Mouse (Mus musculus): ENCODE data around the gene Kif1c.
"Not testable (repeated sequence)": the region's sequence is repeated elsewhere in the genome, so short reads cannot be mapped to it uniquely, and the experiment has no call there.

Kif1c gene

GRCm38 (mm10) chr11:70747876-70748545 lies 47.7 kb downstream of the Kif1c start:
- DNase-seq, result no peak

- DNase-seq, result no peak
Measured at GRCm38 (mm10) chr11:70752337-70753017, 52.1 kb downstream of the Kif1c start.

DNA sequence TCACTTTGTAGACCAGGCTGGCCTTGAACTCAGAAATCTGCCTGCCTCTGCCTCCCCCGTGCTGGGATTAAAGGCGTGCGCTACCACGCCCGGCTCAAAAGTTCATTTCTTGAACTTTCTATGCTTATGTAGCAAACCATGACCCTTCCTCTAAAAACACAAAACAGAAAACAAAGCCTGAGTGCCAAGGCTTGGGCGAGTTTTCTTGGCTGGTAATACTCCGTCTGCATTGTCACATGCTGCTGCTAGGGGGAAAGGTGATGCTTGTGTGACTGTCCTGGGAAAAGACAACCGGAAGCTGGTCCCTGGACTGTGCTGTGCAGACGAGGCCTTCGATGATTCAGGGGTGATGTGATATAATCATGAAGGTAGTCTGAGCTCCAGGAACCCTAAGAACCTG lies 52.8 kb downstream of the Kif1c start:
- no peak for DNase-seq

GRCm38 (mm10) chr11:70754476-70754875 lies 54.1 kb downstream of the Kif1c start:
- no peak for DNase-seq

DNA sequence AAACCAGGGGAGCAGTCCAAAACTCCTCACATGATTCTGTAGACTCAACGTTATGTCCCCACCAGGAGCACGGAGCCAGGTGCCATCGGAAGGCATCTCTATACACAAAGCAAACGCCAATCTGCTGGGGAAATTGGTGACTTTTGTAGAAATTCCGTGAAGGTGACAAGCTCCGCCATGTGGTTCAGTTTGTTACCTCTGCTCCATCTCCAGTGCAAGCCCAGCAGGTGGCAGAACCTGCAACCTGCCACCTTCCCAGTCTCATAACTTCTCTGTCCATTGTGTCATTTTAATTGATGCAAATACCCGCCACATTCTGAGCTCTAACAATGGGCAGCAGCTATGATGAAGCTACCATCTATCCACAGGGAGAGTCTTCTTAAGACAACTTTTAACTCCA lies 54.6 kb downstream of the Kif1c start:
- no peak for DNase-seq

- peak; percentile 58 to 87 for DNase-seq
Measured at GRCm38 (mm10) chr11:70755645-70756044, 55.3 kb downstream of the Kif1c start.

DNA sequence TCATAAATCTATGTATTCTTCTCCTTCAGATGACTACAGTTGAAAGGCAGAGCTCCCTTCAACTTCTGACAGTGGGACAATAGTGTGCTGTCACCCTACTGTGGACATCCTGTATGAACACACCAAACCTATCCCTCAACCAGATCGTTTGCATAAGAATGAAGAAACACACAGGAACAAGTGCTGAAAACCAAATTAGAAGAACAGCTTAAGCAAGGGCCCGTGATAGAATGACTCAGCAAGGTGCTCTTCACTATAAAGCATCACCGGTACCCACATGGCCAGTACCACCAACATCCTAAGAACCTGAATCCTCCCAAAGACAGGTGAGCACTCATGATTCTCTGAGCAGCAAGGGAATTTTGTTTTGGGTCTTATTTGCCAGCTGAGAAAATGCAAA lies 60.1 kb downstream of the Kif1c start:
- not testable (repeated sequence) for DNase-seq

DNA sequence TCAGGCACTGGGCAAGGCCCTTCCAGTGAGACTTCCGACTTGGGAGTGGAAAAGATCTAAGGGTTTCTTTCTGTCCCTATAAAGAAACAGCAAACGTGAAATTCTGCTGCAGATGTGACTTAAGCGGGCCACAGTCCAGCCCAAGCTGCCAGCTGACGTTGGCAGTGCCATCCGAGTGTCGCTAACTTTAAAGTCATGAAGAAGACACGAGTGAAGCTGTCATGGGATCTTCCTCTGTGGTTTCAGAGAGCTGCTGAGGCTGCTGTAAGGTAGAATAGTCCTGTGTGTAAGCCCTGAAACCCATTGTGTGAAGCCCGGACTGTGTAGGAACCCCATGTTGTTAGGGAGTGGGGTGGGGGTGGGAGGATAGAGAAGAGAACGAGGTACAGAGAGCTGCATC lies 62.3 kb downstream of the Kif1c start:
- no peak for DNase-seq

GRCm38 (mm10) chr11:70763582-70763935 lies 63.2 kb downstream of the Kif1c start:
- peak; percentile 11 to 22 for DNase-seq

DNA sequence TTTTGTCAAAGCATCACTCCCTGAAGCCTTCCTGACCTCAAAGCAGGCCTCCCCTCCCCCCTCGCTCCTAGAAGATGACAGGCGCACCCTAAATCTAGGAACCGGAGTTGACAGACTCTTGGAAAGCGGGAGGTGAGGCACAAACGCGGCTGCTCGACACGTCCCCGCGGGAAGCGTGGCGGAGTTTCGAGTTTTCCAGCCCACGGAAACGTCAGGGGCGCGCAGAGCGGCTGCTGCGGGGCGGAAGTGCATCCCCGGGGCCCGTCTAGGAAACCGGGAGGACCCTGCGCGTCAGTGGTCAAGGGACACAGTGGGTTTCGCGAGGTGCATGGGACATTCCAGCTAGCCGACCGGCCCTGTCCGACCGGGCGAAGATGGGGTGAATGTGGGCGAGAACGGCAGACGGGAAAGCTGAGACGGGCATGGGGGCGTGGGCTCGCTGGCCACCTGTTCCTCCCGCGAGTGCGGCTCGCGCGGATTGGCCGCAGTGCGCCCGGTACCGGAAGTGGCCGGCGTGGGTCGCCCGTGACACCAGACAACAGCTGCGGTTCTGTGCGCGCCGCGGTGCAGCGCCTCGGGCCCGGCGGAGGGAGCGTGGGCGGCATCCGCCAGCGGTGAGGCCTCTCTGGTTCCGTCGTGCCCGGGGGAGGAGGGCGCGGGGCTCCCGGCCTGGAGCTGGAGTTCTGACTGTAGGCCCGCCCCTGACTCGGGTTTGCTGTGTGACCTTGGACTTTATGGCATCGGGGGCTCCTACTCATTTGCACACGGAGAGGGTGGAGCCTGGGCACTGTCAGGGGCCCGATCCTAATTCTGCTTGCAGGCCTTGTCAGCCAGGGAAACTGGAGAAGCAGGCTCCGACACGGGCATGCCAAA lies 63.8 kb downstream of the Kif1c start, which contains the start of gene Zfp3:
Zfp3 (plus strand) TSS at position 274 of the 873 bp plus-strand sequence.
- peak; percentile 80 to 82 for DNase-seq

GRCm38 (mm10) chr11:70765776-70766445 lies 65.6 kb downstream of the Kif1c start:
- DNase-seq, result peak; percentile 19 to 26

- no peak for DNase-seq
Measured at GRCm38 (mm10) chr11:70770804-70771203, 70.5 kb downstream of the Kif1c start.

DNA sequence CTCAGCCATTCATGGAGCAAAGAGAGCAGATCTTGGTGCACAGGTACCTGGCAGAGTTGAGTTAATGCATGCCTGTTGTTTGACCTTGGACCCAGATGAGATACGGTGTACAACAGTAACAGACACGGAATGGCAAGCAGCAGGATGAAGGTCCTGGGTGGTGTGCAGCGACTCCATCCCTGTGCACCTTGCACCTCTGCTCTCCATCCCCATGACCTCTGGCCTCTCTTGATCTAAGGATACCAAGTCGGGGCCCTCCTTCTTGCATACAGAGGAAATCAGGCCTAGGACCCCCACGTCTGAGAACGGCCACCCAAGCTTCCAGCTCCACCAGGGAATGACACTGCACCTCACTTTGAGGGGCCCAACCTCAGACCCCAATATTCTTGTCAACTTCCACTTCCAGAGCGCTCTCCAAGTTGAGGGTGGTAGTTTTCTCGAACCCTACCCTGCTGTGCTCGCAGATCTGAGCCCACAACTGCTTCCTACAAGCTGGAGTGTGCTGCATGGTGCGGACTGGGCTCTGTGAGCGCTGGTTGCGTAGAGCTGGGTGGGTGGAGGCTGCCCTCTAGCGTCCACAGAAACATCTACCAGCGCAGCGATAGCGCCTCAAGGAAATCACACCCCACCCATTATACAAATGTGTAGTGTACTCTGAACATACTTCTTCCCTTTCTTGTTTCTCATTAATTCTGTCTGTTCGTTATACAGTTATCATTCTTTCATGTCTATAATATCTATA lies 76.7 kb downstream of the Kif1c start:
- peak; percentile 42 to 58 for DNase-seq

DNA sequence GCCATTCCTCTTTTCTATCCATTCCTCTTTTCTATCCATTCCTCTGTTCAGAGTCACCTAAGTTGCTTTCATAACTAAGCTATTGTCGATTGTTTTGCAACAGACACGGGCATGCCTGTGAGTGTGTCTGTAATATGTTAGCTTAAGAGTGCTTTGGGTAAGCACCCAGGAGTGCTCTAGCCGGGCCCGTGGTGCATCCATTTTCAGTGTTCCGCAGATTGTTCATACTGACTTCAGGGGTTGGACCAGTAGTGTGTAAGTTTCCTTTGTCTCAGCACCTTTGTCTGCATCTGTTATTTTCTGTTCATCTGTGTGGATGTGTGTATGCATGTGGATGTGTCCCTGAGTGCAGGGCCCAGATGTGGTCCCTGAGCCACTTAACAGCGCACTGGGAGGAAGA lies 77.3 kb downstream of the Kif1c start:
- no peak for DNase-seq

DNA sequence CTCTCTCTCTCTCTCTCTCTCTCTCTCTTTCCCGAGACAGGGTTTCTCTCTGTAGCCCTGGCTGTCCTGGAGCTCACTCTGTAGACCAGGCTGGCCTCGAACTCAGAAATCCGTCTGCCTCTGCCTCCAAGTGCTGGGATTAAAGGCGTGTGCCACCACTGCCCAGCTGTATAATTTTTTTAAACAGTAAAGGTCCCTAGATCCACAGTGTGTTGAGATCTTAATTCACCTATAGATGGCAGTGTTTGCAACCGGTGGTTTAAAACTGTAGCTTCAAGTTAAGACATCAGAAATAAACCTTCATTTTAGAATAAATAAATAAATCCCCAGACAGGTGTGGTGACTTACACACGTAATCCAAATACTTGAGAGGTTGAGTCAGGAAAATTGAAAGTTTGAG lies 77.7 kb downstream of the Kif1c start:
- not testable (repeated sequence) for DNase-seq
